Mouse (Mus musculus) MN1 (cell line): ENCODE data around the gene Itgbl1.

Experiments used
- DNase-seq: peaks from one replicate; pipeline ENCODE4 v3.0.0-alpha.2; 2016; ENCODE audit warnings: low spot score

Gene Itgbl1

DNA sequence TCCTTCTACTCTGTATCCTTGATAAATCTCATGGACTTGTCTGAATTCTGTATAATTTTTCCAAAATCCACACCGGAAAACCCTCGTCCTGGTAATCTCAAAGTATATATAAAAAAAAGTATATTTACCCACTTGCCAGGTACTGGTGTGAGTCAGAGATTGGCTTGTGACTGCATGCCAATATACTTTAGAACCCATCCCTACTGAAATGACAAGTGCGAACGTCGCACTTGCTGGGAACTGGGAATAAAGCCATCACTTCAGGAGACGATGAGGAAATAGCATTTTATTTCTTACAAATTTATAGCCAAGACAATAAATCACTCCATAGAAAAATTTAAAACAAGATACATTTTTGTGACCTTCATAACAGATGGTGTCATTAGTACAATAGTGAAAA lies 308.2 kb downstream of the Itgbl1 start:
- DNase-seq, result no peak

DNA sequence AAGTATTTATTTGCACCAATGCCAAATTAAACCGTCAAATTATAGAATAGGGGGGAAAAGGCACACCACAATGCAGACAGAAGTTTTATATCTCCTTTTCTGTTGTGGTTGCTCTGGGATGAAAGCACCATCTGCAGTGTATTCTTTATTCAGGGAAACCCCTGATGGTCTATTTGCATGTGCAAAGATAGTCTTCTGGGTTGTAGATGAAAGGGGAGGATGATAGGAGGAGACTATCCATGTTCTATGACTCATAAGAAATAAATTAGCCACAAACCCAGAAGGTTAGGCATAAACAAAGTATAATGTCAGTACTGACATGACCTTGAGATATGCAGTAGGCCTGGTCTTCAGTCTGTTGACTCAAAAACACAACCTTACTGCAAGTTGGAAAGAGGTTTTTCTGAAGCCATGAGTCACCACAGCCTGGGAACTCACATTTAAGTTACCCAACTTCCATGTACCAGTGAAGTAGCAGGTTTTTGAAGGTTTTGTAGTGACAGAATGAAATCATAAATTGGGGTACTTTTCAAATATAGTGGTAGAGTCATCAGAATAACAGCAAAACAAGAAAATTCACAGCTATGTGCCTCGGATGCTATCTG lies 330.9 kb downstream of the Itgbl1 start:
- DNase-seq, result no peak
